Mouse (Mus musculus) ES-CJ7 (cell line): Measurements from ENCODE around the gene Ppm1a.

Experiments
- DNase-seq: peaks from one replicate; pipeline ENCODE4 v3.0.0; 2011; ENCODE audit warnings: low read depth, low spot score

The Ppm1a gene

GRCm38 (mm10) chr12:72825656-72826055, 68.4 kb downstream of the Ppm1a start:
- no peak for DNase-seq

- DNase-seq = no peak
Measured at GRCm38 (mm10) chr12:72828846-72829556, 71.7 kb downstream of the Ppm1a start.

DNA sequence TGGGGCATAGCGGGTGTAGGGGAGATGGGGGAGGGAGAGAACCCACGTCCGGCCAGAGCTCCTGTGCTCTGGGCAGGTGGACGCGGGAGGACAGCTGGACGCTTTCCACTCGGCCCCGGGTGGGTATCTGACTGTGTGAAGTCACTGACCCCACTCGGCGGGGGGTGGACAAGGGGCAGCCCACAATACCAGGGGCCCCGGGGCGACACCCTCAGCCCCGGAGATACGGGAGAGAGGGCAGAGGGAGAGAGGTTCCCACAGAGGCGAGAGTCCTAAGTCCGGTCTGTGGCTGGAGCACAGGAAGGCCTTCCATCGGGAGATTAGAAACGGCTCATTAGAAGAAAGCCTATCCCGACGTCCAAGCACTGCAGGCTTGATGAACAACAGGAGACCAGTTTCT, 72.5 kb downstream of the Ppm1a start:
- no peak for DNase-seq

DNA sequence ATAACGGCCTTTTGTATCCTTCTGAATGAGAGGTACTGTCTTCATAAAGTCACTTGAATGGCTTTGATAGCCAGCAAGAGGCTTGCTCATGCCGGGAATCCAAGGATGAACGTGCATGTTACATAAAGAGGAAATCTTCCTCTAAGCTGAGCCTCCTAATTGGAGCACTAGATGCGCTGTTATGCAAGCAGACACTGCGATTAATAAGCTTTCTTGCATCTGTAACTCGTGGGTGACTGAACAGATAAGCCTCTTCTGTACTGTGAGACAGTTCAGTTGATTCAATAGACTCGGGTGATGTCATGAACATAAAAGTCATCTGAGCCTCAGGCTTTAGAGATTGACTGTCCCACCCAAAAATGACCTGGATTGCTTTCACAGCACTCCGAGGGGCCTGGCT, 73.1 kb downstream of the Ppm1a start:
- no peak for DNase-seq

DNA sequence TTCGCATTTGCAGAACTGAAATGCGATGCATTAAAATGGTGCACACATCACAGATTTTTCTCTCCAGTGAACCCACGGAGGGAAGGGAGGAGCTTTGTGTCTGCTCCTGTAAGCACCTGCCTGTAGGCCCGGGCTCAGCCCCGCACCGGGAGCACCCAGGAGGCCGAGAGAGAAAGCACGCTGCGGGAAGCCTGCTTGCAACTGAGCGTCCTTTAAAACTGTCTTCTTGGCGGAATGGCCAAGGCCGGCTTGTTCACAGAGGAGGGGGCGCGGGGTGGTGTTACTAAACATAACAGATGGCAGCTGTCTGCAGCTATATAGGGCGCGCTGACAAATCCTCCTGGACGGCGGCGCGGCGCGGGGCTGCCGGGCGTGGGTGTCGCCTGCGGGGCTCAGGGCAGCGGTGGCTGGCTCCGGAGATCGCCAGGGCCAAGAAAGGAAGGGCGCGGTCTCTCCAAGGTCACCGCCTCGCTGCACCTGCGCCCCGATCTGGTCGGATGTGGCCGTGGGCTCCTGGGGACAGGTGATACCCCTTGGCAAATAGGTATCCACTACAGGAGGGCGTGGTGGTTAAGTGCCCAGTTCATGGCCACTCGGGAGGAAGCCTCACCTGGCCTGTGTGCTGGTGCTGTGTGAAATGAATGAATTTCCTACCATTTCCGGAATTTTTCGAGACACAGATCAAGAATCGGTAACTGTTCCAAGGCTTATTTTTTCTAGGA, 74.6 kb downstream of the Ppm1a start:
- no peak for DNase-seq

DNA sequence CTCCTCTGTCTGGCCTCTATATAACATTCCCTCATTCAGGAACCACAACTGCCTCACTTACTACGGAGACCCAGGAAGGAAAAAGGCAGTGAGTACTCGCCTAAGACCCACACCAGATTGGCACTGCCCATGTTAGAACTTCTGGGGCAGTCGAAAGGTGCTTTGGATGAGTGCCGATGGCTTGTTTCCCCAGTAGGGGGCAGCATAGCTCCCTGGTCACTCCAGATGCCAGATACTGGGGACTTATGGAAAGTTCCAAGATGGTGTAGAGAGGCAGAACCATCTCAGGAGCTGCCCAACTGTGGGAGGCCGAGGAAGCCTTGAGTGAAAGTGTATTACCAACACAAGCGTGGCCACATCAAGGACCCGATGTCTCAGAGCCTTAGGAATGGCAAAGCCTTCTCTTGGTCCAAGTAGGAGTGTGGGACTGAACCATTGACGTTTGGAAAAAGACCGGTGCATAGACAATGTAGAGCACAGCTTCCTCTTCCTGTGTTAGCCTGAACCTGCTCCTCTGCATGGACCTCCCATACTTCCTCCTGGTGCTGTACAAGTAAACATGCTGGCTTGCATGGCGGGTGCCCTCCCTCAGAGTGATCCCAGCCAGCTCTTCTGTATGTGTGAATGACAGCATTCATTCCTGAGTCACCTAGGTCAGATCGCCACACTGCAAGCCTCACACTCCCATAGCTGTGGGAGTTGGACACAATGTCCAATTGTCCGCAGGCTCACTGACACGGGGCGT, 77.7 kb downstream of the Ppm1a start:
- peak; percentile 73 for DNase-seq

DNA sequence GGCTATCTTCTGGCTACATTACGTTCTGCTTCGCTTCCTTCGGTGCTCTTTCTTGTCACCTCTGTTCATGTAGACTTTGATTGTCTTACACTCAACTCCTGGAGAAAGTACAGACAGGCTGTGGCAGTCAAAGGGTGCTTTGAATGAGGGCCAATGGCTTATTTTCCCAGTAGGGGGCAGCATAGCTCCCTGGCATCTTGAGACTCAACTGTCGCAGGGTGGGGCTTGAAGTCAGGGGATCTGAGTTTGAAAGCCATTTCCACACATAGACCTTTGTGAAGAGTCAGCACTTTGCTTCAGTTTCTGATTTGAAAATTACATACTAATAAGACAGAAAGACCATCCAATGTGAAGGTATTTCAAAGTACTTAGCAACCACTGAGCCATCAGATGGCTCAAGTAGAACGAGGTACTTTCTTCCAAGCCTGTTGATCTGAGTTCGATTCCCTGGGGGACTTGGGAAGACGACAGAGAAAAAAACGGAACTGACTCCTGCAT, 78.3 kb downstream of the Ppm1a start:
- DNase-seq = peak; percentile 81

DNA sequence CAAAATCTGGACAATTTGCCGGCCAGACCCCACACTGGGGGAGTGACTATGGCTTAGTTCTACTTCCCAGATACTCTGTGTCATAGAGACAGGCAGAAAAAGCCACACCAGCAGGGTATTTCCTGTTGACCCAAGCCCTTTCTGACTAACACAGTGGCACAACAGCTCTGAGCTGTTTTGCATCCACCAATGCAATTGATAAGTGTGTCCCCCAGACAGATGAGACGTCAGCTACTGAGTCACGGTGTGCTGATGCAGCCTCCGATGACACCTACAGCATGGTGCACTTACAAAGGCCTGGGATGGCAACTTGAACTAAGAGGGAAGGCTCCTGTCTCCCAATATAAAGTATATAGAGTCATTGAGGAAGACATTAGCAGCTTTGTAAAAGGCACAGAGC, 80.0 kb downstream of the Ppm1a start:
- no peak for DNase-seq

- DNase-seq = peak; percentile 46
Measured at GRCm38 (mm10) chr12:72841500-72841899, 84.2 kb downstream of the Ppm1a start.

- DNase-seq = peak; percentile 63
Measured at GRCm38 (mm10) chr12:72843135-72843534, 85.9 kb downstream of the Ppm1a start.

DNA sequence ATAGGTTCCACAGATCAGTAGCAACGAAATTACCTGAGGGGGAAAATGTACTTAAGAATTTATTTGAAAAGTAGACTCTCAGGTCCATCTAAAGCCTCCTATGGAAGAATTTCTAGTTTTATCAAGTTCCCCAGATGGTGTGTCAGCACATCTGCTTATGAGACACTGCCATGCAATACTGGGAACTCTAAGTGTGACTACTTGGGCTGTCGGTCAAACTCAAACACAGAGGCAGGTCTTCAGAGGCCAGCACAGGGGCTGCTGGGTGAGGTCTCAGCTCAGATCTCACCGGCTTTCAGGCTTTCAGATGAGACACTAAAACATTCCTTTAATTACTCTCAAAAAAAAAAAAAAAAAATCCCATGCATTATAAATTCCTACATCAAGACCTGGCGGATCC, 86.3 kb downstream of the Ppm1a start:
- no peak for DNase-seq

GRCm38 (mm10) chr12:72843973-72844620, 86.8 kb downstream of the Ppm1a start:
- DNase-seq = peak; percentile 97

DNA sequence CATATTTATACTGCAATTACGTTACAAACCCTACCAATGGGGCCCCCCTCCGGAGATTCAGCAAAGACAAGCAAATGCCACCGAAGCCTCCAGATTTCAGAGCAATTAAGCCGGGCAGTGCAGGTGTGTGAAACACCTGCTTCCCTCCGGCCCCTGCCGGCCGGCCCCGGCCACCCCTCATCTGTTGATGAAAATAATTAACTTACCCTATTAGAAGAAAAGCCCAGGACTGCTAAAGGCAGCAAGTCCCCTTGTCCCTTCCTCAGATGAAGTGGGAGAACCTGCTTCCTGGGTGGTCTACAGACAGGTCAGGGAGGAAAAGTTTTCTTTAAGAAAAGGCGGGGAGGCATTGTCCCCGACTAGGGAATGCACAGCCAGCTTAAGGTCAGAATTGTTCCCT, 88.7 kb downstream of the Ppm1a start:
- DNase-seq = peak; percentile 34

- peak; percentile 69 for DNase-seq
Measured at GRCm38 (mm10) chr12:72847725-72848124, 90.5 kb downstream of the Ppm1a start.
